Mouse (Mus musculus) 3T3-L1 (cell line): ENCODE measurements around the gene Cwc22.

Experiments
- DNase-seq: peaks from one replicate; pipeline ENCODE4 v3.0.0-alpha.2; 2015; ENCODE audit warnings: low read depth, low spot score

Cwc22 gene

GRCm38 (mm10) chr2:77877156-77877855 lies 68.9 kb downstream of the Cwc22 start:
- peak; percentile 72 for DNase-seq

- peak; percentile 70 for DNase-seq
These were observed 69.8 kb downstream of the Cwc22 start for GRCm38 (mm10) chr2:77876331-77876730.

GRCm38 (mm10) chr2:77875516-77875915 lies 70.7 kb downstream of the Cwc22 start:
- DNase-seq: peak; percentile 75

- DNase-seq: peak; percentile 98
These were observed 71.5 kb downstream of the Cwc22 start for GRCm38 (mm10) chr2:77874678-77875077.

GRCm38 (mm10) chr2:77873806-77874205 lies 72.4 kb downstream of the Cwc22 start:
- peak; percentile 65 for DNase-seq

GRCm38 (mm10) chr2:77872676-77873075 lies 73.5 kb downstream of the Cwc22 start:
- peak; percentile 65 for DNase-seq

- DNase-seq: peak; percentile 74
These were observed 75.0 kb downstream of the Cwc22 start for GRCm38 (mm10) chr2:77871146-77871545.

GRCm38 (mm10) chr2:77869729-77870280 lies 76.4 kb downstream of the Cwc22 start:
- DNase-seq: peak; percentile 83

- no peak for DNase-seq
These were observed 82.2 kb downstream of the Cwc22 start for GRCm38 (mm10) chr2:77863934-77864333.

GRCm38 (mm10) chr2:77863522-77863921 lies 82.7 kb downstream of the Cwc22 start:
- DNase-seq: no peak

- no peak for DNase-seq
These were observed 104.7 kb downstream of the Cwc22 start for GRCm38 (mm10) chr2:77841464-77841863.

GRCm38 (mm10) chr2:77839587-77839986 lies 106.6 kb downstream of the Cwc22 start:
- no peak for DNase-seq

GRCm38 (mm10) chr2:77838688-77839087 lies 107.5 kb downstream of the Cwc22 start:
- no peak for DNase-seq

- DNase-seq: no peak
These were observed 110.4 kb downstream of the Cwc22 start for GRCm38 (mm10) chr2:77835781-77836180.
